Mouse (Mus musculus) megakaryocyte, adult 5-6 weeks (primary cell): ENCODE measurements around the gene 4930432K21Rik. TPM values are rescaled to one million over a fixed set of nuclear protein-coding genes. Genes with fewer than 3 reads are reported as not detected.
A peak's percentile ranks its signal among the peaks of the same experiment; 100 is the strongest.

Source experiments
- ATAC-seq: 2 replicates; pipeline ENCODE4 v1.8.0; 2016; ENCODE audit warnings: mild to moderate bottlenecking, inconsistent platforms; ENCODE audit not compliant: poor library complexity, severe bottlenecking
- total RNA-seq, 2 experiments: library from RNA; stranded (forward) in 1 of 2; stranded (reverse) in 1 of 2; fragments of 153-499, 151-499 nt in 1 of 2; fragments of 221-1000, 200-1000 nt in 1 of 2; gene quantifications; 2 replicates each; pipeline versions ENCODE4 v1.2.3 to v1.2.4; 2015 to 2017

The 4930432K21Rik gene
- total RNA-seq, 2 experiments from 2014 or later, result 0.09 to 1.8 TPM

DNA sequence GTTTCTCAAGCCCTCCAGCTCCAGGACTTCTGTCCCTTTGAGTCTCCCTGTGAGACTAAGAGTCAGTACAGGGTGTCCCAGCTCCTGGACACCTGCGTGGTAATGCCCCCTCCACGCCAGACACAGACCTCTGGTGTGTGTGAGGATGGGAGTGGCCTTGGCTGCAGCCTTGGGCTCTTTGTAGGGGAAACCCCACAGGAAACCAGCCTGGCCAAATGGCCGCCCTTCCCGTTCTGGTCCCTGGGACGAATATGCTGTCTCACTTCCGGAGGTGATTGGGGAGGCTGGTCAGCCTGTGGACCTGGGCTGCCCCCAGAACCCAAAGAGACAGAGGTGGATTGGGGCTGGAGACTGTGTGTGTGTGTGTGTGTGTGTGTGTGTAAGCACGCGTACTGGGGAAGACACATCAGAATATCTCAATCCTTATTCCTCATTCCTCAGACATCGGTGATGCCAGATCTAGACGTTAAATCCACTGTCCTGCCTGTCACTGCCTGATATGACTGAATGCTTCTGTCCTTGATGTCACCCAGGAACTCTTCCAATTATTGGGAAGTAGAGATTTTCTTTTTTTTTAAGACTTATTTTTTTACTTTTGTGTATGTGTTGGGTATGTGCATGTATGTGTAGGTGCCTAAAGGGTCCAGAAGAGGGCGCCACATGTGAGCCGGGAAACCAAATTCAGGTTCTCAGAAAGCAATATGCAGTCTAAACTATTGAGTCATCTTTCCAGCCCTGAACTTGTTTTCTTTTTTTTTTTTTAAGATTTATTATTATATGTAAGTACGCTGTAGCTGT lies 56.3 kb downstream of the 4930432K21Rik start:
- peak; percentile 43 for ATAC-seq

GRCm38 (mm10) chr8:84205073-84205472 lies 57.2 kb downstream of the 4930432K21Rik start:
- no peak for ATAC-seq

DNA sequence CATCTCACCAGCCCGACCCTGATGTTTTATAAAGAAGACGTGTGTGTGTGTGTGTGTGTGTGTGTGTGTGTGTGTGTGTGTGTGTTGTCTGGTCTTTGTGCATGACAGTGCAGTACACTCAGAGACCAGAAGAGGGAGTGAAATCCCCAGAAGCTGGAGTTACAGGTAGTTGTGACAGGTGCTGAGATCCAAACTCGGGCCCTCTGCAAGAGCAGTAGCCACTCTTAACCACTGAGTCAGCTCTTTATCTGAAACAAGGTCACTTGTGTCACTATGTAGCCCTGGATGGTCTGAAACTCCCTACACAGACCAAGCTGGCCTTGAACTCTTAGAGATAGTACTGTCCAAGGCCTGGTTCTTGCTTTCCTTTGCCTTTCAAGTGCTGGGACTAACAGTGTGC lies 58.8 kb downstream of the 4930432K21Rik start:
- ATAC-seq, result no peak

GRCm38 (mm10) chr8:84207811-84208210 lies 60.0 kb downstream of the 4930432K21Rik start:
- ATAC-seq, result peak; percentile 64

DNA sequence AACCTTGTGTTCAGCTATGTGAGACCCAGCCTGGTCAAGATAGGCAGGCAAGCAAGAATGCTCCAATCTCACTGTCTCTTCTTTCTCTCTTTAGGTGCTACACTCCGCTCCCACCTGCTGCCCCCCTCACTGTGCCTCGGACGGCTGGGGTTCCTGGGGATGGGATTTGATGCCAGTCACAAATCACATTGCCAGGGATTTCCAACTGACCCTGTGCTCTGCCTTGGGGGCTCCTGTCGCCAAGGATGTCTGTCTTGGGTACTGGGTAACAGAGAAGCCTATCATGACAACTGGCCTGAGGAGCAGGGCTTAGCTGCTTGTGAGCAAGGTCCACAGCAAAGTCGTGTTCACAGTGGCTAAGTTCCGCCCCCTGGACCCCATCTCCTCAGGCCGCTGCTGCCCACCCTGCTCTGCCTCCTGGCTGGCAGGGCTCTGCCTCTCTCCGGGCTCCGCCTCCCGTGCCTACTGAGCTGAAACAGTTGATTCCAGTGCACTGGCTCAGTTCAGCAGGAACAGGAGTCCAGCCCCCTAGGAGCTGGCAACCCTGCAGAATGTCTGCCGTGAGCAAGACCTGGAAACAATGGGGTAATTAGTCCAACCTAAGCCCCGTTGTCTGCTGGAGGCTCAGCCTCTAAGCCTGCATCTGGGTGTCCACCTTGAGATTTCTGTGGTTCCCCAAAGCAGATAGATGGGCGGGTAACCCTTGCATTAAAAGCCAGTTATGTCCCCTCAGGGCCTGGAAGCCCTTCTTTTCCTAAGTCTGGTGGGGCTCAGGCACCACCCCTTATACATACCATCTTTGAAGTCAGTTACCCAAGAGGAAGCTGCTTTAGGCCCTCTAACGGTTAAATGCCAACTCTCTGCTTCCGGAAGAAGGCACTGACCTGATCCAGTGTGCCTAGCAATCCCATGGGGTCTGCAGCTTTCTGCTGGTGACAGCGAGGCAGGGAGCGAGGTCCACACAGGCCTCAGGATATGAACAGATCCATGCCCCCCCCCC lies 60.9 kb downstream of the 4930432K21Rik start:
- no peak for ATAC-seq

GRCm38 (mm10) chr8:84210167-84210791 lies 62.5 kb downstream of the 4930432K21Rik start:
- ATAC-seq, result peak; percentile 61

GRCm38 (mm10) chr8:84211202-84211601 lies 63.4 kb downstream of the 4930432K21Rik start:
- ATAC-seq, result no peak

DNA sequence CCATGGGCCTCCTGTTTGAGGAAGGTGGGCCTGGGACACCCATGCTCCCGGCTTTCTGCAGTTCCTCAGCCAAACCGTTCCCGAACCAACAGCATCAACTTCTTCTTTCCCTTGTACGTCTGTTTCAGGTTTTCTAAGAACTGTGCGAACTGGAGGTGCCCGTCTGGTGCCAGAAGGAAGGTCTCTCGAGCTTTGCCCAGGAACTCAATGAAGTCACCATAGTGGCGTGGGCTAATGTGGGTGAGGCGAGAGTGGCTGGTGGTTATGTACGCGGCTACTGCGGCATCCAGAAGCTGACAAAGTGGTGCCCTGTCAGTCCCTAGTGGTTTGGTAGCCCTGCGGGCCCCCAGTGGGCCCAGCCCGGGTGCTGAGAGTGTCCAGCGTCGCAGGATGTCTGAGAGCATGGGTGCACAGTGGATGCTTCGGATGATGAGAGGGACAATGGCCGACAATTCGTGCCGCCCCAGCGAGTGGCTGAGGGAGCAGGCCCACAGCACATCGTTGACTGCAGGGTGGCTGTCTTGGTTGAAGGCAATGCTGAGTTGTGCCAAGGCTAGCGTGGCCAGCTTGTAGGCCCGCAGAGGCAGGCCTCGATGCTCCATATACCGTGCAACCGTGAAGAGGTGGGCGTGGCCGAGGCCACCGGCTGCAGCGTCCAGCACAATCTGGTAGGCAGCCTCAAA lies 64.2 kb downstream of the 4930432K21Rik start:
- no peak for ATAC-seq

GRCm38 (mm10) chr8:84213277-84213676 lies 65.5 kb downstream of the 4930432K21Rik start:
- no peak for ATAC-seq

GRCm38 (mm10) chr8:84217206-84217605 lies 69.4 kb downstream of the 4930432K21Rik start:
- no peak for ATAC-seq

GRCm38 (mm10) chr8:84218143-84218542 lies 70.3 kb downstream of the 4930432K21Rik start:
- ATAC-seq, result peak; percentile 58

GRCm38 (mm10) chr8:84220105-84220504 lies 72.3 kb downstream of the 4930432K21Rik start:
- peak; percentile 54 for ATAC-seq

Other genes starting within 250 kb of the 4930432K21Rik start
- 2.4 and 3.6 TPM in 2 replicates for gene Adgrl1, start 247.9 kb upstream of the 4930432K21Rik start, total RNA-seq (2015)
- 1.7 TPM in 2 replicates for gene Adgrl1, start 247.9 kb upstream of the 4930432K21Rik start, total RNA-seq (2017)
- gene Gm10644, start 192.8 kb upstream of the 4930432K21Rik start, total RNA-seq (2015), result 0.09 and 0.31 TPM in 2 replicates
- 0.40 and 0.94 TPM in 2 replicates for gene Gm10644, start 192.8 kb upstream of the 4930432K21Rik start, total RNA-seq (2017)
- gene Asf1b, start 192.5 kb upstream of the 4930432K21Rik start, total RNA-seq (2015), result 87.3 and 95.0 TPM in 2 replicates
- gene Asf1b, start 192.5 kb upstream of the 4930432K21Rik start, total RNA-seq (2017), result 68.5 and 71.1 TPM in 2 replicates
- 19.6 and 21.6 TPM in 2 replicates for gene Prkaca, start 175.0 kb upstream of the 4930432K21Rik start, total RNA-seq (2015)
- 17.7 and 17.9 TPM in 2 replicates for gene Prkaca, start 175.0 kb upstream of the 4930432K21Rik start, total RNA-seq (2017)
- gene Samd1, start 150.4 kb upstream of the 4930432K21Rik start, total RNA-seq (2015), result 63.0 and 69.1 TPM in 2 replicates
- gene Samd1, start 150.4 kb upstream of the 4930432K21Rik start, total RNA-seq (2017), result 46.6 and 48.4 TPM in 2 replicates
- gene 1700067K01Rik, start 146.5 kb upstream of the 4930432K21Rik start, total RNA-seq (2015), result 0.16 TPM in 1 of 2 replicates, not detected in the other
- 0.41 TPM in 1 of 2 replicates, not detected in the other for gene 1700067K01Rik, start 146.5 kb upstream of the 4930432K21Rik start, total RNA-seq (2017)
- gene 2210011C24Rik, start 135.9 kb upstream of the 4930432K21Rik start, total RNA-seq (2015), result not detected in 2 replicates
- gene 2210011C24Rik, start 135.9 kb upstream of the 4930432K21Rik start, total RNA-seq (2017), result not detected in 2 replicates
- gene Palm3, start 126.6 kb upstream of the 4930432K21Rik start, total RNA-seq (2015), result not detected in 2 replicates
- gene Palm3, start 126.6 kb upstream of the 4930432K21Rik start, total RNA-seq (2017), result not detected in 2 replicates
- gene Il27ra, start 105.4 kb upstream of the 4930432K21Rik start, total RNA-seq (2015), result 1.5 and 2.2 TPM in 2 replicates
- gene Il27ra, start 105.4 kb upstream of the 4930432K21Rik start, total RNA-seq (2017), result 0.12 and 0.73 TPM in 2 replicates
- gene Rln3, start 103.0 kb upstream of the 4930432K21Rik start, total RNA-seq (2015), result not detected in 2 replicates
- gene Rln3, start 103.0 kb upstream of the 4930432K21Rik start, total RNA-seq (2017), result not detected in 2 replicates
- 1.0 and 1.4 TPM in 2 replicates for gene Gm10643, start 82.9 kb upstream of the 4930432K21Rik start, total RNA-seq (2015)
- gene Gm10643, start 82.9 kb upstream of the 4930432K21Rik start, total RNA-seq (2017), result 1.7 and 2.4 TPM in 2 replicates
- 9.9 and 10.6 TPM in 2 replicates for gene Rfx1, start 81.2 kb upstream of the 4930432K21Rik start, total RNA-seq (2015)
- 4.2 and 5.3 TPM in 2 replicates for gene Rfx1, start 81.2 kb upstream of the 4930432K21Rik start, total RNA-seq (2017)
- gene Dcaf15, start 43.3 kb upstream of the 4930432K21Rik start, total RNA-seq (2015), result 11.3 and 13.6 TPM in 2 replicates
- 14.8 and 16.4 TPM in 2 replicates for gene Dcaf15, start 43.3 kb upstream of the 4930432K21Rik start, total RNA-seq (2017)
- 0.21 and 0.65 TPM in 2 replicates for gene Podnl1, start 22.0 kb upstream of the 4930432K21Rik start, total RNA-seq (2015)
- gene Podnl1, start 22.0 kb upstream of the 4930432K21Rik start, total RNA-seq (2017), result 0.12 and 0.62 TPM in 2 replicates
- 9.0 and 12.9 TPM in 2 replicates for gene Cc2d1a, start 89 bp upstream of the 4930432K21Rik start, total RNA-seq (2015)
- gene Cc2d1a, start 89 bp upstream of the 4930432K21Rik start, total RNA-seq (2017), result 5.8 and 9.8 TPM in 2 replicates
- gene Nanos3, start 37.2 kb downstream of the 4930432K21Rik start, total RNA-seq (2015), result not detected in 2 replicates
- gene Nanos3, start 37.2 kb downstream of the 4930432K21Rik start, total RNA-seq (2017), result not detected in 2 replicates
- 6.2 and 6.5 TPM in 2 replicates for gene Zswim4, start 89.0 kb downstream of the 4930432K21Rik start, total RNA-seq (2015)
- 8.9 and 9.4 TPM in 2 replicates for gene Zswim4, start 89.0 kb downstream of the 4930432K21Rik start, total RNA-seq (2017)
- 169 and 188 TPM in 2 replicates for gene D8Ertd738e, start 101.7 kb downstream of the 4930432K21Rik start, total RNA-seq (2015)
- 99.7 and 113 TPM in 2 replicates for gene D8Ertd738e, start 101.7 kb downstream of the 4930432K21Rik start, total RNA-seq (2017)
- gene Mri1, start 109.3 kb downstream of the 4930432K21Rik start, total RNA-seq (2015), result 11.6 and 13.5 TPM in 2 replicates
- 4.0 and 4.9 TPM in 2 replicates for gene Mri1, start 109.3 kb downstream of the 4930432K21Rik start, total RNA-seq (2017)
- 18.7 and 22.8 TPM in 2 replicates for gene Ccdc130, start 122.4 kb downstream of the 4930432K21Rik start, total RNA-seq (2015)
- 17.8 and 22.5 TPM in 2 replicates for gene Ccdc130, start 122.4 kb downstream of the 4930432K21Rik start, total RNA-seq (2017)
- 0.31 and 1.6 TPM in 2 replicates for gene Cacna1a, start 240.4 kb downstream of the 4930432K21Rik start, total RNA-seq (2015)
- gene Cacna1a, start 240.4 kb downstream of the 4930432K21Rik start, total RNA-seq (2017), result 0.33 and 10.3 TPM in 2 replicates